Comparison of ENCODE assay signal across 8 mouse cellular contexts in genomic region chr5:137131490-137131889, GRCm38 (mm10). TPM values are rescaled to one million over a fixed set of nuclear protein-coding genes. Genes with fewer than 3 reads are reported as not detected.
DNase-seq lines count a peak whose midpoint lies in the region; ATAC-seq and TF ChIP-seq lines count a peak whose summit lies in the region.

No protein-coding gene starts in this region.

- 4% methylated on average over 3 of the region's 3 CpGs for WGBS in forebrain, embryonic 10.5 days
- 1% methylated on average over 3 of the region's 3 CpGs for WGBS in forebrain, embryonic 16.5 days
- WGBS in hindbrain, embryonic 14.5 days: 1% methylated on average over 3 of the region's 3 CpGs
- WGBS in limb, embryonic 14.5 days: 0% methylated on average over 3 of the region's 3 CpGs

- H3K27me3 ChIP-seq in forebrain, embryonic 10.5 days (ENCODE audit: poor library complexity, severe bottlenecking): peaks cover 8% of the 10 kb centered on the region; the same call in 1 of the 2 replicates
- H3K27me3 ChIP-seq in forebrain, embryonic 16.5 days (replicated peaks; ENCODE audit: control insufficient read depth, insufficient read depth, low read length): no peaks in the 10 kb centered on the region
- no peaks in the 10 kb centered on the region for H3K27me3 ChIP-seq in hindbrain, embryonic 14.5 days (ENCODE audit: control insufficient read depth, insufficient read depth, low read length)
- no peaks in the 10 kb centered on the region for H3K27me3 ChIP-seq in limb, embryonic 14.5 days (ENCODE audit: control insufficient read depth, insufficient read depth, low read length)

- H3K4me2 ChIP-seq in forebrain, embryonic 16.5 days (ENCODE audit: low read length): no peak overlapping the region
- no peak overlapping the region for H3K4me2 ChIP-seq in hindbrain, embryonic 14.5 days (replicated peaks)
- H3K4me2 ChIP-seq in limb, embryonic 14.5 days (replicated peaks; ENCODE audit: low read depth, low read length, severe bottlenecking): no peak overlapping the region

- H3K9ac ChIP-seq in forebrain, embryonic 16.5 days (replicated peaks; ENCODE audit: low read depth, low read length): no peak overlapping the region
- H3K9ac ChIP-seq in hindbrain, embryonic 14.5 days: no peak overlapping the region
- no peak overlapping the region for H3K9ac ChIP-seq in limb, embryonic 14.5 days (ENCODE audit: low read depth, low read length, severe bottlenecking)

- H3K4me3 ChIP-seq in forebrain, embryonic 10.5 days: no peak overlapping the region
- H3K4me3 ChIP-seq in forebrain, embryonic 16.5 days (replicated peaks; ENCODE audit: low read length): no peak overlapping the region
- H3K4me3 ChIP-seq in hindbrain, embryonic 14.5 days (replicated peaks; ENCODE audit: low read length): no peak overlapping the region
- no peak overlapping the region for H3K4me3 ChIP-seq in limb, embryonic 14.5 days (replicated peaks; ENCODE audit: low read length)

- DNase-seq in forebrain, embryonic 10.5 days (ENCODE audit: extremely low spot score, low spot score): peak; percentile 54
- peak; percentile 37 to 78 for DNase-seq in spleen, postnatal 4 days (ENCODE audit: low spot score in 2 of 2)
- DNase-seq in spleen, adult 12 weeks (ENCODE audit: low spot score): no peak
- DNase-seq in cerebellum, postnatal 10 days: peak; percentile 78 to 84
- DNase-seq in hindbrain, embryonic 14.5 days (ENCODE audit: low spot score): peak; percentile 89
- DNase-seq in limb, embryonic 14.5 days (ENCODE audit: low spot score): peak; percentile 69
- DNase-seq in retina, embryonic 14.5 days (ENCODE audit: low spot score): peak; percentile 90

- peaks cover 7% of the 10 kb centered on the region for H3K4me1 ChIP-seq in forebrain, embryonic 10.5 days
- H3K4me1 ChIP-seq in forebrain, embryonic 16.5 days (replicated peaks; ENCODE audit: control insufficient read depth, insufficient read depth, low read length): peaks cover 6% of the 10 kb centered on the region
- H3K4me1 ChIP-seq in hindbrain, embryonic 14.5 days (replicated peaks; ENCODE audit: control insufficient read depth, insufficient read depth, low read length): no peaks in the 10 kb centered on the region
- no peaks in the 10 kb centered on the region for H3K4me1 ChIP-seq in limb, embryonic 14.5 days (ENCODE audit: control insufficient read depth, insufficient read depth, low read length)

- no peak for ATAC-seq in forebrain, embryonic 16.5 days
- no peak for ATAC-seq in hindbrain, embryonic 14.5 days (ENCODE audit: low FRiP score)
- 0 out of 2 replicates have a peak, but pooled peaks have one; percentile 37 for ATAC-seq in limb, embryonic 14.5 days (ENCODE audit: low FRiP score, low read depth)

- no peak overlapping the region for H3K27ac ChIP-seq in forebrain, embryonic 10.5 days
- H3K27ac ChIP-seq in forebrain, embryonic 16.5 days (ENCODE audit: low read length): no peak overlapping the region
- no peak overlapping the region for H3K27ac ChIP-seq in hindbrain, embryonic 14.5 days
- no peak overlapping the region for H3K27ac ChIP-seq in limb, embryonic 14.5 days (replicated peaks; ENCODE audit: low read depth, low read length)

- peaks cover 3% of the 10 kb centered on the region; the same call in 1 of the 2 replicates for H3K9me3 ChIP-seq in forebrain, embryonic 10.5 days
- H3K9me3 ChIP-seq in forebrain, embryonic 16.5 days (ENCODE audit: control insufficient read depth, low read length): no peaks in the 10 kb centered on the region
- no peaks in the 10 kb centered on the region for H3K9me3 ChIP-seq in hindbrain, embryonic 14.5 days (ENCODE audit: control insufficient read depth, low read length)
- H3K9me3 ChIP-seq in limb, embryonic 14.5 days (ENCODE audit: control insufficient read depth, low read length): no peaks in the 10 kb centered on the region

- no peak for TF ChIP-seq POLR2A in limb, embryonic 14.5 days (IDR thresholded peaks at IDR 0.05; ENCODE audit: borderline replicate concordance, extremely low read depth, insufficient read depth, insufficient read length)

- H3K36me3 ChIP-seq in forebrain, embryonic 10.5 days (replicated peaks): no peaks in the 10 kb centered on the region
- no peaks in the 10 kb centered on the region for H3K36me3 ChIP-seq in forebrain, embryonic 16.5 days (ENCODE audit: control insufficient read depth, insufficient read depth)
- H3K36me3 ChIP-seq in hindbrain, embryonic 14.5 days (replicated peaks; ENCODE audit: control insufficient read depth, insufficient read depth): no peaks in the 10 kb centered on the region
- H3K36me3 ChIP-seq in limb, embryonic 14.5 days (ENCODE audit: control insufficient read depth, insufficient read depth, low read length): no peaks in the 10 kb centered on the region

RNA-seq across cellular contexts. Expression of gene Trim56, which starts 15.5 kb away (rescaled TPM):
- polyA plus RNA-seq in forebrain, embryonic 10.5 days (2016; fragmentation: Nextera tagmentation; extraction: Ambion mirVana): 4.6 and 5.0 TPM in 2 replicates
- 2.6 and 3.5 TPM in 2 replicates for polyA plus RNA-seq in forebrain, embryonic 16.5 days (2015; fragmentation: Nextera tagmentation; extraction: Ambion mirVana)
- 3.3 and 3.9 TPM in 2 replicates for polyA plus RNA-seq in hindbrain, embryonic 14.5 days (2014; fragmentation: Nextera tagmentation; extraction: Ambion mirVana)
- 3.1 and 4.0 TPM in 2 replicates for polyA plus RNA-seq in limb, embryonic 14.5 days (2012; rRNA removed)
- polyA plus RNA-seq in limb, embryonic 14.5 days (2014; fragmentation: Nextera tagmentation; extraction: Ambion mirVana): 9.1 and 9.5 TPM in 2 replicates

RNA-seq across cellular contexts. Expression of gene Muc3, which starts 17.6 kb away (rescaled TPM):
- polyA plus RNA-seq in forebrain, embryonic 10.5 days (2016; fragmentation: Nextera tagmentation; extraction: Ambion mirVana): not detected in 2 replicates
- polyA plus RNA-seq in forebrain, embryonic 16.5 days (2015; fragmentation: Nextera tagmentation; extraction: Ambion mirVana): not detected in 2 replicates
- polyA plus RNA-seq in hindbrain, embryonic 14.5 days (2014; fragmentation: Nextera tagmentation; extraction: Ambion mirVana): not detected in 2 replicates
- polyA plus RNA-seq in limb, embryonic 14.5 days (2012; rRNA removed): not detected in 2 replicates
- polyA plus RNA-seq in limb, embryonic 14.5 days (2014; fragmentation: Nextera tagmentation; extraction: Ambion mirVana): not detected in 2 replicates

RNA-seq across cellular contexts. Expression of gene Serpine1, which starts 59.4 kb away (rescaled TPM):
- polyA plus RNA-seq in forebrain, embryonic 10.5 days (2016; fragmentation: Nextera tagmentation; extraction: Ambion mirVana): 0.10 and 0.17 TPM in 2 replicates
- polyA plus RNA-seq in forebrain, embryonic 16.5 days (2015; fragmentation: Nextera tagmentation; extraction: Ambion mirVana): 0.11 and 0.15 TPM in 2 replicates
- 0.25 TPM in 2 replicates for polyA plus RNA-seq in hindbrain, embryonic 14.5 days (2014; fragmentation: Nextera tagmentation; extraction: Ambion mirVana)
- polyA plus RNA-seq in limb, embryonic 14.5 days (2012; rRNA removed): 3.9 and 4.5 TPM in 2 replicates
- 0.40 and 0.48 TPM in 2 replicates for polyA plus RNA-seq in limb, embryonic 14.5 days (2014; fragmentation: Nextera tagmentation; extraction: Ambion mirVana)
